Mouse (Mus musculus): Measurements from ENCODE around the gene 3830406C13Rik. TPM values are rescaled to one million over a fixed set of nuclear protein-coding genes. Genes with fewer than 3 reads are reported as not detected.

Gene 3830406C13Rik
- polyA plus RNA-seq, 1 experiment from 2014 or later: 35.2 TPM

- Histone ChIP-seq H3K4me1 (replicated peaks; ENCODE audit: control insufficient read depth, insufficient read depth, low read length) (peaks cover 3% of the 10 kb centered on the region; the same call in 1 of the 2 replicates), H3K4me3 (ENCODE audit: low read depth, low read length) (no peak overlapping the region), H3K27me3 (ENCODE audit: control insufficient read depth, insufficient read depth, low read length) (no peaks in the 10 kb centered on the region), H3K4me2 (ENCODE audit: low read depth, low read length, severe bottlenecking) (no peak overlapping the region), H3K27ac (ENCODE audit: low read depth, low read length) (no peak overlapping the region), H3K9ac (ENCODE audit: low read length) (no peak overlapping the region), H3K9me3 (ENCODE audit: control insufficient read depth, low read length) (no peaks in the 10 kb centered on the region), H3K36me3 (ENCODE audit: control insufficient read depth, insufficient read depth, low read length) (no peaks in the 10 kb centered on the region)
- ATAC-seq (replicated peaks; ENCODE audit: low FRiP score) (no peak), DNase-seq (ENCODE audit: low spot score) (no peak)
- 61% methylated on average over 3 of the region's 3 CpGs for WGBS
These were observed 16.7 kb downstream of the 3830406C13Rik start for GRCm38 (mm10) chr14:12300677-12301076.

GRCm38 (mm10) chr14:12303106-12303505 lies 19.1 kb downstream of the 3830406C13Rik start:
- peaks cover 3% of the 10 kb centered on the region; the same call in 1 of the 2 replicates for H3K4me1 ChIP-seq (replicated peaks; ENCODE audit: control insufficient read depth, insufficient read depth, low read length)
- H3K27ac ChIP-seq (ENCODE audit: low read depth, low read length): no peak overlapping the region
- no peaks in the 10 kb centered on the region for H3K27me3 ChIP-seq (ENCODE audit: control insufficient read depth, insufficient read depth, low read length)
- no peak overlapping the region for H3K4me2 ChIP-seq (ENCODE audit: low read depth, low read length, severe bottlenecking)
- H3K4me3 ChIP-seq (ENCODE audit: low read depth, low read length): no peak overlapping the region
- H3K36me3 ChIP-seq (ENCODE audit: control insufficient read depth, insufficient read depth, low read length): no peaks in the 10 kb centered on the region
- no peaks in the 10 kb centered on the region for H3K9me3 ChIP-seq (ENCODE audit: control insufficient read depth, low read length)
- no peak overlapping the region for H3K9ac ChIP-seq (ENCODE audit: low read length)
- ATAC-seq (replicated peaks; ENCODE audit: low FRiP score) (no peak), DNase-seq (ENCODE audit: low spot score) (no peak)
- 61% methylated on average over 2 of the region's 2 CpGs for WGBS

GRCm38 (mm10) chr14:12333622-12334021 lies 49.6 kb downstream of the 3830406C13Rik start:
- WGBS: 89% methylated on average over 7 of the region's 7 CpGs
- no peak overlapping the region for H3K27ac ChIP-seq (ENCODE audit: low read depth, low read length)
- no peak for ATAC-seq (replicated peaks; ENCODE audit: low FRiP score)
- peaks cover 15% of the 10 kb centered on the region; the same call in 1 of the 2 replicates for H3K4me1 ChIP-seq (replicated peaks; ENCODE audit: control insufficient read depth, insufficient read depth, low read length)
- H3K4me3 ChIP-seq (ENCODE audit: low read depth, low read length): no peak overlapping the region
- H3K9me3 ChIP-seq (ENCODE audit: control insufficient read depth, low read length): no peaks in the 10 kb centered on the region
- peaks cover 41% of the 10 kb centered on the region for H3K27me3 ChIP-seq (ENCODE audit: control insufficient read depth, insufficient read depth, low read length)
- H3K36me3 ChIP-seq (ENCODE audit: control insufficient read depth, insufficient read depth, low read length): no peaks in the 10 kb centered on the region
- no peak overlapping the region for H3K9ac ChIP-seq (ENCODE audit: low read length)
- no peak overlapping the region for H3K4me2 ChIP-seq (ENCODE audit: low read depth, low read length, severe bottlenecking)
- DNase-seq (ENCODE audit: low spot score): no peak

- ATAC-seq (replicated peaks; ENCODE audit: low FRiP score): no peak
- H3K4me2 ChIP-seq (ENCODE audit: low read depth, low read length, severe bottlenecking): no peak overlapping the region
- H3K27ac ChIP-seq (ENCODE audit: low read depth, low read length): no peak overlapping the region
- no peak for DNase-seq (ENCODE audit: low spot score)
- H3K4me3 ChIP-seq (ENCODE audit: low read depth, low read length): no peak overlapping the region
- peaks cover 47% of the 10 kb centered on the region for H3K27me3 ChIP-seq (ENCODE audit: control insufficient read depth, insufficient read depth, low read length)
- peaks cover 17% of the 10 kb centered on the region; the same call in 1 of the 2 replicates for H3K4me1 ChIP-seq (replicated peaks; ENCODE audit: control insufficient read depth, insufficient read depth, low read length)
- 61% methylated on average over 7 of the region's 7 CpGs for WGBS
- no peak overlapping the region for H3K9ac ChIP-seq (ENCODE audit: low read length)
- H3K9me3 ChIP-seq (ENCODE audit: control insufficient read depth, low read length): no peaks in the 10 kb centered on the region
- H3K36me3 ChIP-seq (ENCODE audit: control insufficient read depth, insufficient read depth, low read length): no peaks in the 10 kb centered on the region
These were observed 51.0 kb downstream of the 3830406C13Rik start for GRCm38 (mm10) chr14:12334925-12335324.

GRCm38 (mm10) chr14:12337421-12337997 lies 53.5 kb downstream of the 3830406C13Rik start:
- ATAC-seq (replicated peaks; ENCODE audit: low FRiP score) (peak; percentile 68), DNase-seq (ENCODE audit: low spot score) (peak; percentile 72)
- H3K4me1 ChIP-seq (replicated peaks; ENCODE audit: control insufficient read depth, insufficient read depth, low read length): peaks cover 19% of the 10 kb centered on the region; the same call in 1 of the 2 replicates
- H3K27ac ChIP-seq (ENCODE audit: low read depth, low read length): peak overlapping the region; percentile 90
- WGBS: 2% methylated on average over 8 of the region's 8 CpGs
- no peaks in the 10 kb centered on the region for H3K36me3 ChIP-seq (ENCODE audit: control insufficient read depth, insufficient read depth, low read length)
- no peak overlapping the region for H3K4me2 ChIP-seq (ENCODE audit: low read depth, low read length, severe bottlenecking)
- no peak overlapping the region for H3K4me3 ChIP-seq (ENCODE audit: low read depth, low read length)
- H3K9me3 ChIP-seq (ENCODE audit: control insufficient read depth, low read length): no peaks in the 10 kb centered on the region
- H3K27me3 ChIP-seq (ENCODE audit: control insufficient read depth, insufficient read depth, low read length): peaks cover 57% of the 10 kb centered on the region
- H3K9ac ChIP-seq (ENCODE audit: low read length): no peak overlapping the region

GRCm38 (mm10) chr14:12337998-12338809 lies 54.2 kb downstream of the 3830406C13Rik start:
- Histone ChIP-seq H3K4me3 (ENCODE audit: low read depth, low read length) (no peak overlapping the region), H3K9ac (ENCODE audit: low read length) (peak overlapping the region; percentile 23; the same call in 1 of the 2 replicates), H3K4me2 (ENCODE audit: low read depth, low read length, severe bottlenecking) (peak overlapping the region; percentile 35; the same call in 1 of the 2 replicates), H3K27ac (ENCODE audit: low read depth, low read length) (peak overlapping the region; percentile 72; the same call in 1 of the 2 replicates), H3K4me1 (replicated peaks; ENCODE audit: control insufficient read depth, insufficient read depth, low read length) (peaks cover 19% of the 10 kb centered on the region; the same call in 1 of the 2 replicates), H3K27me3 (ENCODE audit: control insufficient read depth, insufficient read depth, low read length) (peaks cover 53% of the 10 kb centered on the region), H3K36me3 (ENCODE audit: control insufficient read depth, insufficient read depth, low read length) (no peaks in the 10 kb centered on the region), H3K9me3 (ENCODE audit: control insufficient read depth, low read length) (no peaks in the 10 kb centered on the region)
- peak; percentile 84 for ATAC-seq (replicated peaks; ENCODE audit: low FRiP score)
- peak; percentile 85 for DNase-seq (ENCODE audit: low spot score)
- under 1% methylated on average over 16 of the region's 16 CpGs for WGBS

GRCm38 (mm10) chr14:12338811-12339565 lies 55.0 kb downstream of the 3830406C13Rik start:
- ATAC-seq (replicated peaks; ENCODE audit: low FRiP score) (no peak), DNase-seq (ENCODE audit: low spot score) (no peak)
- peak overlapping the region; percentile 60; the same call in 1 of the 2 replicates for H3K4me3 ChIP-seq (ENCODE audit: low read depth, low read length)
- H3K4me1 ChIP-seq (replicated peaks; ENCODE audit: control insufficient read depth, insufficient read depth, low read length): peaks cover 20% of the 10 kb centered on the region; the same call in 1 of the 2 replicates
- peaks cover 53% of the 10 kb centered on the region for H3K27me3 ChIP-seq (ENCODE audit: control insufficient read depth, insufficient read depth, low read length)
- 3% methylated on average over 10 of the region's 10 CpGs for WGBS
- H3K9me3 ChIP-seq (ENCODE audit: control insufficient read depth, low read length): no peaks in the 10 kb centered on the region
- peak overlapping the region; percentile 7 for H3K9ac ChIP-seq (ENCODE audit: low read length)
- H3K36me3 ChIP-seq (ENCODE audit: control insufficient read depth, insufficient read depth, low read length): no peaks in the 10 kb centered on the region
- peak overlapping the region; percentile 60 for H3K4me2 ChIP-seq (ENCODE audit: low read depth, low read length, severe bottlenecking)
- H3K27ac ChIP-seq (ENCODE audit: low read depth, low read length): peak overlapping the region; percentile 72; the same call in 1 of the 2 replicates
